In the genomic region with DNA sequence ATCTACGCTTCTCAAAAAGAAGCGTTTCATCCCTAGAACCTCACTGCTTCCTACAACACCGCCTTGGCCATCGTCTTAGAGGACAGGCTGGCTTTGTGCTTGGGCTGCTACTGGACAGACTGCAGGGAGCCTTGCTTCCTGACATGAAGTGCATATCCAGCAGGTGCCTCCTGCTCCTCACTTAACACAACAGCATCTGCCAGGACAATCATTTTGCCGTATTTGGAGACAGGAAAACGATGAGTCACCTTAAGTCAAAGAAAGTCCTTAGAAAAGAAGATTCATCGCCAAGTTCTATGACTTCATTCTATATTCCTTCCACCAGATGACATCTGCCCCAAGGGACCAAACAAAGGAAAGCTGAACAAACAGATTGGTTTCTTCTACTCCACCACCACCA, we compare ENCODE assay signal across 15 mouse cellular contexts.
DNase-seq lines count a peak whose midpoint lies in the region; ATAC-seq and TF ChIP-seq lines count a peak whose summit lies in the region.
"Had no signal": no experiment of that assay in that cellular context is flagged by ENCODE, and none has a peak within 500 bp of the region (broad histone marks: within the 10 kb centered on the region; RNA-seq: fewer than 3 reads in every experiment).

No protein-coding gene starts in this region.

- no peaks in the 10 kb centered on the region for H3K9me3 ChIP-seq in kidney, embryonic 15.5 days (replicated peaks)
- no peaks in the 10 kb centered on the region for H3K9me3 ChIP-seq in heart, postnatal 0 days (replicated peaks; ENCODE audit: control insufficient read depth, low read length)
- H3K9me3 ChIP-seq: embryonic facial prominence, embryonic 15.5 days; heart, embryonic 15.5 days; liver, embryonic 13.5 days had no signal

- no peaks in the 10 kb centered on the region for H3K4me1 ChIP-seq in kidney, embryonic 15.5 days
- H3K4me1 ChIP-seq in heart, postnatal 0 days (ENCODE audit: control insufficient read depth, insufficient read depth): no peaks in the 10 kb centered on the region
- H3K4me1 ChIP-seq: embryonic facial prominence, embryonic 15.5 days; heart, embryonic 15.5 days; liver, embryonic 13.5 days had no signal

- 82% methylated on average over 7 of the region's 7 CpGs for WGBS in kidney, embryonic 15.5 days
- WGBS in heart, postnatal 0 days: 61% methylated on average over 7 of the region's 7 CpGs

- no peak overlapping the region for H3K4me3 ChIP-seq in kidney, embryonic 15.5 days (replicated peaks)
- H3K4me3 ChIP-seq in heart, postnatal 0 days (ENCODE audit: low read depth, low read length): no peak overlapping the region
- H3K4me3 ChIP-seq: embryonic facial prominence, embryonic 15.5 days; heart, embryonic 15.5 days; liver, embryonic 13.5 days had no signal

- peak; percentile 90 for TF ChIP-seq EP300 in heart, postnatal 0 days (IDR thresholded peaks at IDR 0.05; ENCODE audit: low read depth)

- peak; percentile 8 for DNase-seq in adrenal gland, adult 2 months
- DNase-seq in adrenal gland, adult 8-10 months: no peak
- peak; percentile 9 to 39 for DNase-seq in kidney, adult 8-10 months
- peak; percentile 31 for DNase-seq in heart, postnatal 0 days (ENCODE audit: low spot score)
- DNase-seq in mesoderm, embryonic 11.5 days (ENCODE audit: low read depth, low spot score): peak; percentile 12
- no peak for DNase-seq in frontal cortex, postnatal 36 days (ENCODE audit: low spot score in 2 of 2)
- no peak for DNase-seq in left cerebral cortex, postnatal 4 days
- DNase-seq: cerebellum, postnatal 25 days; liver, embryonic 13.5 days; lung, postnatal 4 days; thymus, adult 2 months had no signal

- no peak overlapping the region for H3K27ac ChIP-seq in kidney, embryonic 15.5 days
- peak overlapping the region; percentile 69 for H3K27ac ChIP-seq in heart, postnatal 0 days (ENCODE audit: low read depth)
- H3K27ac ChIP-seq: embryonic facial prominence, embryonic 15.5 days; heart, embryonic 15.5 days; liver, embryonic 13.5 days had no signal

- intact Hi-C loops in left cerebral cortex, postnatal 4 days (cut with DNase I): no loop called here

- H3K9ac ChIP-seq in kidney, embryonic 15.5 days: no peak overlapping the region
- H3K9ac ChIP-seq in heart, postnatal 0 days (replicated peaks; ENCODE audit: low read depth, low read length): no peak overlapping the region
- H3K9ac ChIP-seq: embryonic facial prominence, embryonic 15.5 days; heart, embryonic 15.5 days; liver, embryonic 13.5 days had no signal

- no peak for TF ChIP-seq CTCF in heart, postnatal 0 days (IDR thresholded peaks at IDR 0.05; ENCODE audit: low read depth)

- ATAC-seq in kidney, embryonic 15.5 days (replicated peaks; ENCODE audit: low FRiP score): no peak
- peak; percentile 62 for ATAC-seq in heart, postnatal 0 days (ENCODE audit: insufficient read depth, low read depth)
- ATAC-seq: forebrain, embryonic 14.5 days had no signal

- H3K36me3 ChIP-seq in kidney, embryonic 15.5 days: no peaks in the 10 kb centered on the region
- H3K36me3 ChIP-seq in heart, postnatal 0 days (replicated peaks; ENCODE audit: control insufficient read depth, insufficient read depth, low read length): no peaks in the 10 kb centered on the region
- H3K36me3 ChIP-seq: embryonic facial prominence, embryonic 15.5 days; heart, embryonic 15.5 days; liver, embryonic 13.5 days had no signal

- no peaks in the 10 kb centered on the region for H3K27me3 ChIP-seq in kidney, embryonic 15.5 days
- H3K27me3 ChIP-seq in heart, postnatal 0 days (ENCODE audit: control insufficient read depth, insufficient read depth, low read length): no peaks in the 10 kb centered on the region
- H3K27me3 ChIP-seq: embryonic facial prominence, embryonic 15.5 days; heart, embryonic 15.5 days; liver, embryonic 13.5 days had no signal

- H3K4me2 ChIP-seq in kidney, embryonic 15.5 days: no peak overlapping the region
- no peak overlapping the region for H3K4me2 ChIP-seq in heart, postnatal 0 days (ENCODE audit: low read depth, low read length)
- H3K4me2 ChIP-seq: embryonic facial prominence, embryonic 15.5 days; heart, embryonic 15.5 days; liver, embryonic 13.5 days had no signal

Comparison
In these comparisons a context has a peak if more than half of its experiments do, and no peak if none do; other contexts are left out.
1. DNase-seq: peak in adrenal gland, adult 2 months (single experiment), kidney, adult 8-10 months (2 of 2), heart, postnatal 0 days (single experiment) and mesoderm, embryonic 11.5 days (single experiment); none in adrenal gland, adult 8-10 months (single experiment), frontal cortex, postnatal 36 days (0 of 2) and left cerebral cortex, postnatal 4 days (single experiment).